Mouse (Mus musculus): ENCODE measurements around the gene Dnlz. TPM values are rescaled to one million over a fixed set of nuclear protein-coding genes. Genes with fewer than 3 reads are reported as not detected.

Gene Dnlz
- 25.4 and 29.2 TPM in 2 replicates for polyA plus RNA-seq (2014; fragmentation: Nextera tagmentation; extraction: Ambion mirVana)

DNA sequence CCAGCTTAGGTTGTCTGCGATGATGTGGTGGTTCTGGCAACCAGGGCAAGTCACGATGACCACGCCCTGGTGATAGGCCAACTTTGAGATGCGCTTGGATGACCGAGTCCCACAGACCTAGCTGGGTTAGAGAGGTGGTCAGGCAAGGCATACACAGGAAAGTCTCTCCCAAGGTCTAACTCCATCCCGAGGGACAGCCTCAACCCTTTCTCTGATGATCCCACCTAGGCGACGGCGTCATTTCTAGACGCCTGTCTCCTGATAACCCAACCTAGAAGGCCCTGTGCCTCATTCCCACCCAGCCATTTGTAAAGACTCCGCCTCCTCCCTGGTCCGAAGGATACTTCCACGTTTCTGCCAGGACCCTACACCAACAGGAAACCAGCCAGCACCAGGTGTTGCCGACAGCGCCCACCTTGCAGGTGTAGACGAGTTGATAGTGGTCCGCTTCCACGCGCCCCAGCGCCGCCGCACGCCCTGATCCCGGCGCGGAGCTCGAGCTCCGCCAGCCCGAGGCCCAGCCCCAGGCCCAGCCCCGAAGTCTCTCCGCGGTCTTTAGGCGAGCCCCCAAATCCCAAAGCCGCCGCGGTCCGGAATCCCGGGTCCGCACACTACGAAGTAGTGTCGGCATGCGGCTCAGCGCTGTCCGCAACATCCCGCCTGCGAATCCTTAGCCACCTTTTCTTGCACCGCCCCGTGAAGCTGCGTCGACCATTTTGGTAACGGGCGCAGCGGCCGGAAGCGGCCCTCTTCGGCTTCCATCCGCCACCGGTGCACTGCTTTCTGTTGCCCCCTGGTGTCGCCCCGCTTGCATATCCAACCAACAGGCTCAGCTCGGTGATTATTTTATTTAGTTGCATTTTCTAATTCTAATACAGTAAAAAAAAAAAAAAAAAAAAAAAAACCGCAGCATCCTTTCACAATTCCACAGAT, at the start of gene Dnlz:
Gene Dnlz, minus strand, starts transcription at position 753 of the 933 bp plus-strand sequence.
- 2% methylated on average over 62 of the region's 62 CpGs for WGBS
- Histone ChIP-seq H3K4me3 (ENCODE audit: low read depth, low read length) (peak within 1 kb of the TSS; percentile 89), H3K27ac (ENCODE audit: low read depth) (peak within 1 kb of the TSS; percentile 90), H3K27me3 (replicated peaks; ENCODE audit: control insufficient read depth, insufficient read depth, low read length) (no peaks in the 10 kb centered on the region), H3K9ac (ENCODE audit: low read length) (peak within 1 kb of the TSS; percentile 95), H3K4me2 (ENCODE audit: low read length) (peak within 1 kb of the TSS; percentile 98), H3K4me1 (replicated peaks; ENCODE audit: control insufficient read depth, insufficient read depth, low read length) (peaks cover 18% of the 10 kb centered on the region), H3K36me3 (ENCODE audit: control insufficient read depth, insufficient read depth, low read length) (peaks cover 36% of the 10 kb centered on the region), H3K9me3 (ENCODE audit: control insufficient read depth, low read length) (no peaks in the 10 kb centered on the region)
- DNase-seq (ENCODE audit: low spot score) = peak; percentile 93
- peak; percentile 84 for ATAC-seq (replicated peaks; ENCODE audit: low FRiP score, low TSS enrichment, low read depth)

DNA sequence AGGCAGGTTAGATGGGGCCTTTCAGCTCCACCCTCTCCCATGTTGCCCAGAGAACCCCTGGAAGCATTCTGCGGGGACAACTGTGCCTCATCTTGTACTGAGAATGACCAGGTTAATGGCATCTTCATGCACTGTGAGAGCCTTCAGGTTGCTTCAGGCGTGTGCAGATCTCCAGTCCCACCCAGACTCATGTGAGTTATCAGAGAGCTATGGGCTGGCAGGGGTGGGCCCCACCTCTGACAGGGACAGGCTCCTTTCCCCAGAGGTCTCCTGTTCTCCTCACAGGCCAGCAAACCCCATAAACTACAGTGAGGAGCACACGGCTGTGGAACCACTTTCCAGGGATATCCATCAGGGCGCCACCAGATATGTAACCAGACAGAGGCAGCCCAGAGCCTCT, 49.1 kb upstream of the Dnlz start:
- H3K4me2 ChIP-seq (ENCODE audit: low read length) = no peak overlapping the region
- ATAC-seq (replicated peaks; ENCODE audit: low FRiP score, low TSS enrichment, low read depth) (no peak), DNase-seq (ENCODE audit: low spot score) (no peak)
- no peaks in the 10 kb centered on the region for H3K9me3 ChIP-seq (ENCODE audit: control insufficient read depth, low read length)
- H3K27ac ChIP-seq (ENCODE audit: low read depth) = no peak overlapping the region
- no peaks in the 10 kb centered on the region for H3K4me1 ChIP-seq (replicated peaks; ENCODE audit: control insufficient read depth, insufficient read depth, low read length)
- no peak overlapping the region for H3K9ac ChIP-seq (ENCODE audit: low read length)
- no peaks in the 10 kb centered on the region for H3K27me3 ChIP-seq (replicated peaks; ENCODE audit: control insufficient read depth, insufficient read depth, low read length)
- H3K36me3 ChIP-seq (ENCODE audit: control insufficient read depth, insufficient read depth, low read length) = peaks cover 59% of the 10 kb centered on the region
- no peak overlapping the region for H3K4me3 ChIP-seq (ENCODE audit: low read depth, low read length)
- 87% methylated on average over 4 of the region's 4 CpGs for WGBS

DNA sequence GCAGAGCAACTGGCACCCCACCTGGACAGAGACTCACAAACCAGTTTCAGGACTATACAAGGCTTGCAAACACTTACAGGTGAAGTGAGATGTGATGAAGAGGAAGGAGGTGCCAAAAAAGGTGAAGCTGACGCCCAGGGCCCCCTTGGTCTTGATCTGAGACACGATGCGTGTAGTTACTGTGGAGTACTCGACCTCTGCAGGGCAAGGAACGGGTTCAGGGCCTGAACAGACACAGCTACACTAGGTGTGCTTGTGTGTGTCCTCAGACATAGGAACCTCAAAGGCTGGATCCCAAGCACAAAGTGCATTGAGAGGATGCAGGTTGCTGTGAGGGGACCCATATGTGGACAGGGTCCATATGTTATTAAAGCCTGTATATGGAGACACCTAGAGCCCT, 48.4 kb upstream of the Dnlz start:
- ATAC-seq (replicated peaks; ENCODE audit: low FRiP score, low TSS enrichment, low read depth) = no peak

DNA sequence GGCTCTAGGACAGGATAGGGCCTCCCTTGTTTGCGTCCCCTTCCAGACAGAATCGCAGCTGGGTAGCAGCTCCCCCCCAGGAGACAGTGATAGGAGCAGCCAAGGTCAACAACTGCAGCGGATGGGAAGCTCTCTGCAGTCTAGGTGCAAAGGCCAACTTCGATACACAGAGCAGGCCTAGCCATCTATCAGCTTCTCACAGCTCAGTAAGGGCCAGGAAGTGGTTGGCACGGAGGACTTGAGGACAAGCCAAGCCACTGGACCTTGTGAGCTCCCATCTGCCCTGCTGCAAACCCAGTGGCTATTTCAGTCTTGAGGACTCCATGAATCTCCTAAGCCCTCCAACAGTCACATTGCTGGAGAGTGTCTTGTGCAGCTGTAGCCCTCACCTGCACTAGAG, 47.7 kb upstream of the Dnlz start:
- Histone ChIP-seq H3K9me3 (ENCODE audit: control insufficient read depth, low read length) (no peaks in the 10 kb centered on the region), H3K4me3 (ENCODE audit: low read depth, low read length) (no peak overlapping the region), H3K4me1 (replicated peaks; ENCODE audit: control insufficient read depth, insufficient read depth, low read length) (no peaks in the 10 kb centered on the region), H3K36me3 (ENCODE audit: control insufficient read depth, insufficient read depth, low read length) (peaks cover 73% of the 10 kb centered on the region), H3K27me3 (replicated peaks; ENCODE audit: control insufficient read depth, insufficient read depth, low read length) (no peaks in the 10 kb centered on the region), H3K4me2 (ENCODE audit: low read length) (no peak overlapping the region), H3K27ac (ENCODE audit: low read depth) (no peak overlapping the region), H3K9ac (ENCODE audit: low read length) (no peak overlapping the region)
- ATAC-seq (replicated peaks; ENCODE audit: low FRiP score, low TSS enrichment, low read depth) (no peak), DNase-seq (ENCODE audit: low spot score) (no peak)
- 79% methylated on average over 5 of the region's 5 CpGs for WGBS

More for the DNA sequence above, 48.4 kb upstream of the Dnlz start:
- no peak overlapping the region for H3K9ac ChIP-seq (ENCODE audit: low read length)
- peaks cover 66% of the 10 kb centered on the region for H3K36me3 ChIP-seq (ENCODE audit: control insufficient read depth, insufficient read depth, low read length)
- 90% methylated on average over 5 of the region's 5 CpGs for whole genome bisulfite sequencing
- H3K27me3 ChIP-seq (replicated peaks; ENCODE audit: control insufficient read depth, insufficient read depth, low read length) = no peaks in the 10 kb centered on the region
- H3K27ac ChIP-seq (ENCODE audit: low read depth) = no peak overlapping the region
- H3K9me3 ChIP-seq (ENCODE audit: control insufficient read depth, low read length) = no peaks in the 10 kb centered on the region
- H3K4me2 ChIP-seq (ENCODE audit: low read length) = no peak overlapping the region
- no peak for DNase-seq (ENCODE audit: low spot score)
- H3K4me3 ChIP-seq (ENCODE audit: low read depth, low read length) = no peak overlapping the region
- no peaks in the 10 kb centered on the region for H3K4me1 ChIP-seq (replicated peaks; ENCODE audit: control insufficient read depth, insufficient read depth, low read length)

DNA sequence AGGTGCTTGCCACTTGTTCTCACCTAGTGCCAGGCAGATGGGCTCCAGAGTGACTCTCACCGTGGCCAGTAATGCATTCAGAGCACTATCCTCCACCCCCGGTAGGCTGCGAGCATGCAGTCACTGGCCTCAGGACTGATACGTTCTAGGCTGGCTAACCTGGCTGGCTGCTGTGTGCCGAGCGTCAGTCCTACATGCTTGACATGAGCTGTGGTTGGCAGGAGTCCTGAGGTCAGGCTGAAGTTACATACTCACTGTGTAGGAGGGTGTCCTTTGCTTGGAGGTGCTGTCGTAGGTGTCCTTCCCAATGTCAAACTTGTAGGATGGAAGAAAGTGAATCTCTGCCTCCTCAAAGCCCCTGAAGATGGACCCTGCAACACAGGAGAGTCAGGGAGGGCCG, 47.1 kb upstream of the Dnlz start:
- Histone ChIP-seq H3K4me1 (replicated peaks; ENCODE audit: control insufficient read depth, insufficient read depth, low read length) (no peaks in the 10 kb centered on the region), H3K4me3 (ENCODE audit: low read depth, low read length) (no peak overlapping the region), H3K27ac (ENCODE audit: low read depth) (no peak overlapping the region), H3K9ac (ENCODE audit: low read length) (no peak overlapping the region), H3K27me3 (replicated peaks; ENCODE audit: control insufficient read depth, insufficient read depth, low read length) (no peaks in the 10 kb centered on the region), H3K4me2 (ENCODE audit: low read length) (no peak overlapping the region), H3K36me3 (ENCODE audit: control insufficient read depth, insufficient read depth, low read length) (peaks cover 80% of the 10 kb centered on the region), H3K9me3 (ENCODE audit: control insufficient read depth, low read length) (no peaks in the 10 kb centered on the region)
- WGBS = 89% methylated on average over 8 of the region's 8 CpGs
- no peak for ATAC-seq (replicated peaks; ENCODE audit: low FRiP score, low TSS enrichment, low read depth)
- DNase-seq (ENCODE audit: low spot score) = no peak

DNA sequence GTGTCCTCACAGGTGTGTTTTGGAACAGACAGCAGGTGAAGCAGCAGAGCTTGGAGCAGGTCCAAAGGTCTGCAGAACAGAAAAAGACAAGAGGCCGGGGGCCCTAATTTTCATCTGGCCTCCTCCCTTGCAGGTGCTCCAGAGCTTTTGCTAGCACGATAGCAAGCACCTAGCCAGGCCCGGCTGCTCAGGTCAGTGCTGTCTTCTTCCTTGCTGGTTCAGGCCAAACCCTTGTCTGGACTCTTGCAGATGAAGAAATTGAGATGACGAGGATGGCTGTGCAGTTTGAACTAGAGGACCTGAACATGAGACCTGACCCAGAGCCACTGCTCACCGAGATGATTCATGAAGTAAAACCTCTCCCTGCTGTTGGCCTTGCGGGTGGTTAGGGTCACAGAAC, 39.7 kb upstream of the Dnlz start:
- Histone ChIP-seq H3K27ac (ENCODE audit: low read depth) (no peak overlapping the region), H3K4me1 (replicated peaks; ENCODE audit: control insufficient read depth, insufficient read depth, low read length) (peaks cover 11% of the 10 kb centered on the region), H3K9ac (ENCODE audit: low read length) (no peak overlapping the region), H3K4me2 (ENCODE audit: low read length) (no peak overlapping the region), H3K9me3 (ENCODE audit: control insufficient read depth, low read length) (no peaks in the 10 kb centered on the region), H3K27me3 (replicated peaks; ENCODE audit: control insufficient read depth, insufficient read depth, low read length) (no peaks in the 10 kb centered on the region), H3K36me3 (ENCODE audit: control insufficient read depth, insufficient read depth, low read length) (peaks cover 71% of the 10 kb centered on the region), H3K4me3 (ENCODE audit: low read depth, low read length) (no peak overlapping the region)
- ATAC-seq (replicated peaks; ENCODE audit: low FRiP score, low TSS enrichment, low read depth) (no peak), DNase-seq (ENCODE audit: low spot score) (no peak)
- WGBS = 91% methylated on average over 6 of the region's 6 CpGs

DNA sequence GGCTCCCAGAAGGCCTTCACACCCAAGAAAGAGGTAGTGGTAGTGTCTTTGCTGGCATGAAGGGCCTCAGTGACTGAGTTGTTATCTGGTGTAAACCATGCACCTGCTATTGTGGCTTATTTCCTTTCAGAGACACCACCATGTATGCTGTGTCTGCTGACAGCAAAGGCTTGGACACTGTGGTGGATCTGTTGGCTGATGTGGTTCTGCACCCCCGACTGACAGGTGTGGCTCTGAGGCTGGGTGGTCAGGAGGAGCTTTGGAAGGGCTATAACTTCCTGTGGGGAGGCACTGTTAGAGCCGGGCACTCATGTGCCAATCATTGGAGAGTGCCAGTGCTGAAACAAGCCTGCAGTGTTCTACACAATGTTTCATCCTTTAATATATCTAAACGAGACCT, 39.0 kb upstream of the Dnlz start:
- no peak overlapping the region for H3K4me3 ChIP-seq (ENCODE audit: low read depth, low read length)
- no peaks in the 10 kb centered on the region for H3K9me3 ChIP-seq (ENCODE audit: control insufficient read depth, low read length)
- DNase-seq (ENCODE audit: low spot score) (no peak), ATAC-seq (replicated peaks; ENCODE audit: low FRiP score, low TSS enrichment, low read depth) (no peak)
- peaks cover 71% of the 10 kb centered on the region for H3K36me3 ChIP-seq (ENCODE audit: control insufficient read depth, insufficient read depth, low read length)
- 83% methylated on average over 3 of the region's 3 CpGs for WGBS
- H3K27ac ChIP-seq (ENCODE audit: low read depth) = no peak overlapping the region
- H3K27me3 ChIP-seq (replicated peaks; ENCODE audit: control insufficient read depth, insufficient read depth, low read length) = no peaks in the 10 kb centered on the region
- H3K4me1 ChIP-seq (replicated peaks; ENCODE audit: control insufficient read depth, insufficient read depth, low read length) = peaks cover 11% of the 10 kb centered on the region
- no peak overlapping the region for H3K4me2 ChIP-seq (ENCODE audit: low read length)
- H3K9ac ChIP-seq (ENCODE audit: low read length) = no peak overlapping the region

DNA sequence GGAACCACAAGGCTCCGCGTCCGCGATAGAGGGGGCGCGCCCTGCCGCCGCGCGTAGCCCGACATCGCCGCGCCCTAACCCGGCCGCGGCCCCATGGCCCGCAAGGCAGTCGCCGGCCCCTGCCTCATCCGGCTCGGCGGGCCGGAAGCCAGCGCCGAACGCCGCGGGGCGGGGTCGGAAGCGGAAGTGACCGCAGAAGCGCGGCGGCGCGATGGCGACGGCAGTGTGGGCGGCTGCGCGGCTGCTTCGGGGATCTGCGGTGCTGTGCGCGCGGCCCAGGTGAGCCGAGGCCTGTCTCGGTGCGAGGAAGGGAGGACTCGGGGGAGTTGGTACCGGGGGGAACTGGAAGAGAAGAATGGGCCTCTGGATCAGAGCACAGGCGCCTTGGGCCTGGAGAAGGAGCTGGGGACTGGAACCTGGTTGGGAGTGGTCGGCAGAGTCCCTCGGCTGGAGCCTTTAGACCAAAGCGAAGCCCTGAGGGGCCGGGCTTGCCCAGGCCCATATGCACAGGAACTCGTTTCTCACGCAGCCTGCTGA, 37.3 kb upstream of the Dnlz start, which contains the start of the genes Entr1 and Pmpca:
Gene Entr1, minus strand, starts transcription at position 163 of the 537 bp plus-strand sequence.
Gene Pmpca, plus strand, starts transcription at position 186 of the 537 bp plus-strand sequence.
- DNase-seq (ENCODE audit: low spot score) (peak; percentile 88), ATAC-seq (replicated peaks; ENCODE audit: low FRiP score, low TSS enrichment, low read depth) (peak; percentile 86)
- Histone ChIP-seq H3K9me3 (ENCODE audit: control insufficient read depth, low read length) (no peaks in the 10 kb centered on the region), H3K27ac (ENCODE audit: low read depth) (peak within 1 kb of the TSS; percentile 47; the same call in 1 of the 2 replicates), H3K9ac (ENCODE audit: low read length) (peak within 1 kb of the TSS; percentile 82), H3K4me2 (ENCODE audit: low read length) (peak within 1 kb of the TSS; percentile 93), H3K36me3 (ENCODE audit: control insufficient read depth, insufficient read depth, low read length) (peaks cover 71% of the 10 kb centered on the region), H3K27me3 (replicated peaks; ENCODE audit: control insufficient read depth, insufficient read depth, low read length) (no peaks in the 10 kb centered on the region), H3K4me1 (replicated peaks; ENCODE audit: control insufficient read depth, insufficient read depth, low read length) (peaks cover 11% of the 10 kb centered on the region), H3K4me3 (ENCODE audit: low read depth, low read length) (peak within 1 kb of the TSS; percentile 53)
- under 1% methylated on average over 57 of the region's 60 CpGs for WGBS
